Mouse (Mus musculus): ENCODE data around the gene Gtf3c5. TPM values are rescaled to one million over a fixed set of nuclear protein-coding genes. Genes with fewer than 3 reads are reported as not detected.

Gtf3c5 gene
- polyA plus RNA-seq, 1 experiment from 2014 or later = 28.0 TPM

- ATAC-seq (ENCODE audit: low read depth) = no peak
- Histone ChIP-seq H3K4me1 (ENCODE audit: control insufficient read depth, insufficient read depth, low read length) (peaks cover 48% of the 10 kb centered on the region), H3K4me3 (ENCODE audit: low read depth, low read length) (no peak overlapping the region), H3K4me2 (ENCODE audit: low read depth, low read length) (no peak overlapping the region), H3K36me3 (ENCODE audit: control insufficient read depth, insufficient read depth, low read length) (peaks cover 28% of the 10 kb centered on the region), H3K27me3 (ENCODE audit: control insufficient read depth, insufficient read depth, low read length) (no peaks in the 10 kb centered on the region), H3K9me3 (ENCODE audit: control insufficient read depth, low read length) (no peaks in the 10 kb centered on the region), H3K27ac (ENCODE audit: low read depth, low read length) (no peak overlapping the region), H3K9ac (replicated peaks; ENCODE audit: low read depth, low read length) (no peak overlapping the region)
- 83% methylated on average over 2 of the region's 2 CpGs for WGBS
Observed at GRCm38 (mm10) chr2:28539949-28540348, 43.6 kb downstream of the Gtf3c5 start.

- H3K4me3 ChIP-seq (ENCODE audit: low read depth, low read length) = no peak overlapping the region
- peaks cover 21% of the 10 kb centered on the region for H3K36me3 ChIP-seq (ENCODE audit: control insufficient read depth, insufficient read depth, low read length)
- ATAC-seq (ENCODE audit: low read depth) = peak; percentile 41; the same call in 1 of the 2 replicates
- no peaks in the 10 kb centered on the region for H3K27me3 ChIP-seq (ENCODE audit: control insufficient read depth, insufficient read depth, low read length)
- peaks cover 56% of the 10 kb centered on the region for H3K4me1 ChIP-seq (ENCODE audit: control insufficient read depth, insufficient read depth, low read length)
- no peaks in the 10 kb centered on the region for H3K9me3 ChIP-seq (ENCODE audit: control insufficient read depth, low read length)
- H3K27ac ChIP-seq (ENCODE audit: low read depth, low read length) = peak overlapping the region; percentile 53; the same call in 1 of the 2 replicates
- no peak overlapping the region for H3K4me2 ChIP-seq (ENCODE audit: low read depth, low read length)
- H3K9ac ChIP-seq (replicated peaks; ENCODE audit: low read depth, low read length) = no peak overlapping the region
- WGBS = 29% methylated on average over 7 of the region's 7 CpGs
Observed at GRCm38 (mm10) chr2:28539206-28539605, 44.3 kb downstream of the Gtf3c5 start.

GRCm38 (mm10) chr2:28538817-28539128 is 44.8 kb downstream of the Gtf3c5 start:
- no peak overlapping the region for H3K4me3 ChIP-seq (ENCODE audit: low read depth, low read length)
- peaks cover 17% of the 10 kb centered on the region for H3K36me3 ChIP-seq (ENCODE audit: control insufficient read depth, insufficient read depth, low read length)
- H3K27ac ChIP-seq (ENCODE audit: low read depth, low read length) = peak overlapping the region; percentile 53; the same call in 1 of the 2 replicates
- ATAC-seq (ENCODE audit: low read depth) = no peak
- 43% methylated on average over 1 of the region's 1 CpGs for WGBS
- no peak overlapping the region for H3K9ac ChIP-seq (replicated peaks; ENCODE audit: low read depth, low read length)
- H3K27me3 ChIP-seq (ENCODE audit: control insufficient read depth, insufficient read depth, low read length) = no peaks in the 10 kb centered on the region
- H3K9me3 ChIP-seq (ENCODE audit: control insufficient read depth, low read length) = no peaks in the 10 kb centered on the region
- peaks cover 60% of the 10 kb centered on the region for H3K4me1 ChIP-seq (ENCODE audit: control insufficient read depth, insufficient read depth, low read length)
- H3K4me2 ChIP-seq (ENCODE audit: low read depth, low read length) = no peak overlapping the region

GRCm38 (mm10) chr2:28537995-28538816 is 45.3 kb downstream of the Gtf3c5 start:
- Histone ChIP-seq H3K4me2 (ENCODE audit: low read depth, low read length) (no peak overlapping the region), H3K4me3 (ENCODE audit: low read depth, low read length) (no peak overlapping the region), H3K27me3 (ENCODE audit: control insufficient read depth, insufficient read depth, low read length) (no peaks in the 10 kb centered on the region), H3K9ac (replicated peaks; ENCODE audit: low read depth, low read length) (no peak overlapping the region), H3K27ac (ENCODE audit: low read depth, low read length) (peak overlapping the region; percentile 53; the same call in 1 of the 2 replicates), H3K4me1 (ENCODE audit: control insufficient read depth, insufficient read depth, low read length) (peaks cover 64% of the 10 kb centered on the region), H3K9me3 (ENCODE audit: control insufficient read depth, low read length) (no peaks in the 10 kb centered on the region), H3K36me3 (ENCODE audit: control insufficient read depth, insufficient read depth, low read length) (peaks cover 13% of the 10 kb centered on the region)
- WGBS = 67% methylated on average over 8 of the region's 8 CpGs
- ATAC-seq (ENCODE audit: low read depth) = no peak

- Histone ChIP-seq H3K4me2 (ENCODE audit: low read depth, low read length) (no peak overlapping the region), H3K9me3 (ENCODE audit: control insufficient read depth, low read length) (no peaks in the 10 kb centered on the region), H3K4me1 (ENCODE audit: control insufficient read depth, insufficient read depth, low read length) (peaks cover 71% of the 10 kb centered on the region), H3K4me3 (ENCODE audit: low read depth, low read length) (no peak overlapping the region), H3K27me3 (ENCODE audit: control insufficient read depth, insufficient read depth, low read length) (no peaks in the 10 kb centered on the region), H3K9ac (replicated peaks; ENCODE audit: low read depth, low read length) (no peak overlapping the region), H3K27ac (ENCODE audit: low read depth, low read length) (no peak overlapping the region), H3K36me3 (ENCODE audit: control insufficient read depth, insufficient read depth, low read length) (peaks cover 7% of the 10 kb centered on the region)
- 28% methylated on average over 4 of the region's 4 CpGs for WGBS
- ATAC-seq (ENCODE audit: low read depth) = no peak
Observed at GRCm38 (mm10) chr2:28537634-28537920, 46.0 kb downstream of the Gtf3c5 start.

- ATAC-seq (ENCODE audit: low read depth) = no peak
- Histone ChIP-seq H3K9ac (replicated peaks; ENCODE audit: low read depth, low read length) (no peak overlapping the region), H3K4me3 (ENCODE audit: low read depth, low read length) (no peak overlapping the region), H3K36me3 (ENCODE audit: control insufficient read depth, insufficient read depth, low read length) (peaks cover 1% of the 10 kb centered on the region), H3K4me2 (ENCODE audit: low read depth, low read length) (no peak overlapping the region), H3K27me3 (ENCODE audit: control insufficient read depth, insufficient read depth, low read length) (no peaks in the 10 kb centered on the region), H3K9me3 (ENCODE audit: control insufficient read depth, low read length) (no peaks in the 10 kb centered on the region), H3K27ac (ENCODE audit: low read depth, low read length) (no peak overlapping the region), H3K4me1 (ENCODE audit: control insufficient read depth, insufficient read depth, low read length) (peaks cover 74% of the 10 kb centered on the region)
- WGBS = 66% methylated on average over 11 of the region's 11 CpGs
Observed at GRCm38 (mm10) chr2:28536766-28537633, 46.6 kb downstream of the Gtf3c5 start.

- Histone ChIP-seq H3K27me3 (ENCODE audit: control insufficient read depth, insufficient read depth, low read length) (no peaks in the 10 kb centered on the region), H3K27ac (ENCODE audit: low read depth, low read length) (no peak overlapping the region; the same call in 1 of the 2 replicates), H3K4me1 (ENCODE audit: control insufficient read depth, insufficient read depth, low read length) (peaks cover 76% of the 10 kb centered on the region), H3K36me3 (ENCODE audit: control insufficient read depth, insufficient read depth, low read length) (no peaks in the 10 kb centered on the region), H3K9ac (replicated peaks; ENCODE audit: low read depth, low read length) (no peak overlapping the region), H3K9me3 (ENCODE audit: control insufficient read depth, low read length) (no peaks in the 10 kb centered on the region), H3K4me3 (ENCODE audit: low read depth, low read length) (no peak overlapping the region), H3K4me2 (ENCODE audit: low read depth, low read length) (no peak overlapping the region)
- no peak for ATAC-seq (ENCODE audit: low read depth)
- 71% methylated on average over 4 of the region's 4 CpGs for WGBS
Observed at GRCm38 (mm10) chr2:28536166-28536565, 47.4 kb downstream of the Gtf3c5 start.

- no peaks in the 10 kb centered on the region for H3K36me3 ChIP-seq (ENCODE audit: control insufficient read depth, insufficient read depth, low read length)
- H3K9me3 ChIP-seq (ENCODE audit: control insufficient read depth, low read length) = no peaks in the 10 kb centered on the region
- no peak overlapping the region for H3K4me3 ChIP-seq (ENCODE audit: low read depth, low read length)
- peaks cover 81% of the 10 kb centered on the region for H3K4me1 ChIP-seq (ENCODE audit: control insufficient read depth, insufficient read depth, low read length)
- no peak for ATAC-seq (ENCODE audit: low read depth)
- WGBS = 23% methylated on average over 7 of the region's 7 CpGs
- no peaks in the 10 kb centered on the region for H3K27me3 ChIP-seq (ENCODE audit: control insufficient read depth, insufficient read depth, low read length)
- H3K9ac ChIP-seq (replicated peaks; ENCODE audit: low read depth, low read length) = no peak overlapping the region
- H3K4me2 ChIP-seq (ENCODE audit: low read depth, low read length) = peak overlapping the region; percentile 65
- peak overlapping the region; percentile 80 for H3K27ac ChIP-seq (ENCODE audit: low read depth, low read length)
Observed at GRCm38 (mm10) chr2:28535650-28536049, 47.9 kb downstream of the Gtf3c5 start.

GRCm38 (mm10) chr2:28535263-28535540 is 48.3 kb downstream of the Gtf3c5 start:
- Histone ChIP-seq H3K27ac (ENCODE audit: low read depth, low read length) (peak overlapping the region; percentile 80), H3K36me3 (ENCODE audit: control insufficient read depth, insufficient read depth, low read length) (no peaks in the 10 kb centered on the region), H3K9ac (replicated peaks; ENCODE audit: low read depth, low read length) (peak overlapping the region; percentile 47; the same call in 1 of the 2 replicates), H3K27me3 (ENCODE audit: control insufficient read depth, insufficient read depth, low read length) (no peaks in the 10 kb centered on the region), H3K4me1 (ENCODE audit: control insufficient read depth, insufficient read depth, low read length) (peaks cover 83% of the 10 kb centered on the region), H3K4me3 (ENCODE audit: low read depth, low read length) (no peak overlapping the region), H3K9me3 (ENCODE audit: control insufficient read depth, low read length) (no peaks in the 10 kb centered on the region), H3K4me2 (ENCODE audit: low read depth, low read length) (peak overlapping the region; percentile 65)
- ATAC-seq (ENCODE audit: low read depth) = no peak
- 21% methylated on average over 4 of the region's 4 CpGs for WGBS
